ENCODE assay signal across 17 mouse cellular contexts in the genomic region with DNA sequence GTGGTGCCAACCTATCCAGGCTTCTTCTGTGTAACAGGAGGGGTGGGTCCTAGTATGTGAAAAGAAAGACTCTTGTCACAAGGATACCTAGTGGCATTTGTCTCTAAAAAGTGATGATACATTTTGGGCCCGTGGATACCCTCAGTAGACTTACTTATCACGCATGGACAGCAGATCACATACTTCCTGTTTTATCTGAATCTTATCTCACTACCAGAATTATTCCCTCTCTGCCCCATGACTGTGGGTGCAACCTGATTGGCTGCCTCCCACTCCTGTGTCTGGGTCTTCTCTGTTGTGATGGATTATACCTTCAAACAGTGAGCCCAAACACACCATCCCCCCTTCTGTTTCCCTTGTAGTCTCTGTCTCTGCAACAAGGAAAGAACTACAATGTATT.
"Had no signal": no experiment of that assay in that cellular context is flagged by ENCODE, and none has a peak within 500 bp of the region (broad histone marks: within the 10 kb centered on the region; RNA-seq: fewer than 3 reads in every experiment).

No protein-coding gene starts in this region.

- ATAC-seq: midbrain, embryonic 13.5 days; midbrain, embryonic 15.5 days had no signal

- H3K9me3 ChIP-seq: midbrain, embryonic 13.5 days; midbrain, embryonic 15.5 days; neural tube, embryonic 13.5 days; neural tube, embryonic 15.5 days had no signal

- H3K27me3 ChIP-seq: midbrain, embryonic 13.5 days; midbrain, embryonic 15.5 days; neural tube, embryonic 13.5 days; neural tube, embryonic 15.5 days had no signal

- H3K36me3 ChIP-seq: midbrain, embryonic 13.5 days; midbrain, embryonic 15.5 days; neural tube, embryonic 13.5 days; neural tube, embryonic 15.5 days had no signal

- H3K4me3 ChIP-seq: midbrain, embryonic 13.5 days; midbrain, embryonic 15.5 days; myocyte; neural tube, embryonic 13.5 days; neural tube, embryonic 15.5 days had no signal

- DNase-seq: lung, adult 18-20 months; lung, embryonic 14.5 days; lung, postnatal 10 days; lung, postnatal 4 days; retina, postnatal 1 day; right cerebral cortex, adult 18-20 months; right cerebral cortex, postnatal 25 days; right cerebral cortex, postnatal 4 days; spleen, adult 18-20 months; thymus, adult 18-20 months; thymus, postnatal 14 days; thymus, postnatal 36 days had no signal

- H3K4me1 ChIP-seq: midbrain, embryonic 13.5 days; midbrain, embryonic 15.5 days had no signal
